Mouse (Mus musculus): Measurements from ENCODE around the gene Ehhadh. TPM values are rescaled to one million over a fixed set of nuclear protein-coding genes. Genes with fewer than 3 reads are reported as not detected.

The Ehhadh gene
- polyA plus RNA-seq, 1 experiment from 2014 or later, result 2.5 TPM

GRCm38 (mm10) chr16:21769667-21770066 lies 17.9 kb downstream of the Ehhadh start:
- Histone ChIP-seq H3K4me3 (ENCODE audit: low read length) (no peak overlapping the region), H3K36me3 (ENCODE audit: control insufficient read depth, insufficient read depth, low read length) (no peaks in the 10 kb centered on the region), H3K9ac (ENCODE audit: low read depth, low read length) (no peak overlapping the region), H3K27ac (ENCODE audit: low read depth, low read length) (no peak overlapping the region), H3K4me2 (ENCODE audit: low read length) (no peak overlapping the region), H3K9me3 (ENCODE audit: control insufficient read depth, low read length) (no peaks in the 10 kb centered on the region), H3K4me1 (ENCODE audit: control insufficient read depth, insufficient read depth, low read depth, low read length) (no peaks in the 10 kb centered on the region), H3K27me3 (replicated peaks; ENCODE audit: control insufficient read depth, insufficient read depth, low read length) (no peaks in the 10 kb centered on the region)
- no peak for ATAC-seq
- 75% methylated on average over 5 of the region's 5 CpGs for WGBS

DNA sequence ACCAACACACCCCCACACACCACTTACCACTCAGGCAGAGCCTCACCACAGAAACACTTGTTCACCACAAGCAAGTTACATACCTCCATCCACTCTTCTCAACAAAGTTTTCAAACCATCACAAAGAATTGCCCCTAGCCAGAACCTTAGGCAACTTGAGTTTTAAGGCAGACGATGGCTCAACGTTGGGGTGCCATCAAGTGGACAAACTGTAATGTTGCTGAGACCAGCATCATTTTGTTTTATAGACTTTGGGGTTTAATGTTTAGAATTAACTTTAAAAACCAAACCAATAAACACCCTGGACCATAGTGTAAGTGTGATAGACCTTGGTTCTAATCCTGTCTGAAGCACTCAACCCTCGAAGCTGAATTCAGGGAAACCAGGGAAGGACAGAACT lies 19.4 kb downstream of the Ehhadh start:
- Histone ChIP-seq H3K9ac (ENCODE audit: low read depth, low read length) (no peak overlapping the region), H3K4me1 (ENCODE audit: control insufficient read depth, insufficient read depth, low read depth, low read length) (no peaks in the 10 kb centered on the region), H3K9me3 (ENCODE audit: control insufficient read depth, low read length) (no peaks in the 10 kb centered on the region), H3K4me3 (ENCODE audit: low read length) (no peak overlapping the region), H3K36me3 (ENCODE audit: control insufficient read depth, insufficient read depth, low read length) (no peaks in the 10 kb centered on the region), H3K27me3 (replicated peaks; ENCODE audit: control insufficient read depth, insufficient read depth, low read length) (no peaks in the 10 kb centered on the region), H3K4me2 (ENCODE audit: low read length) (no peak overlapping the region), H3K27ac (ENCODE audit: low read depth, low read length) (no peak overlapping the region)
- WGBS, result 82% methylated on average over 3 of the region's 3 CpGs
- no peak for ATAC-seq

GRCm38 (mm10) chr16:21758447-21758846 lies 29.2 kb downstream of the Ehhadh start:
- Histone ChIP-seq H3K4me3 (ENCODE audit: low read length) (no peak overlapping the region), H3K36me3 (ENCODE audit: control insufficient read depth, insufficient read depth, low read length) (peaks cover 4% of the 10 kb centered on the region; the same call in 1 of the 2 replicates), H3K4me2 (ENCODE audit: low read length) (no peak overlapping the region), H3K9ac (ENCODE audit: low read depth, low read length) (no peak overlapping the region), H3K9me3 (ENCODE audit: control insufficient read depth, low read length) (0 out of 2 replicates have a peak, but pooled peaks cover 2% of the 10 kb centered on the region), H3K27me3 (replicated peaks; ENCODE audit: control insufficient read depth, insufficient read depth, low read length) (no peaks in the 10 kb centered on the region), H3K27ac (ENCODE audit: low read depth, low read length) (no peak overlapping the region), H3K4me1 (ENCODE audit: control insufficient read depth, insufficient read depth, low read depth, low read length) (no peaks in the 10 kb centered on the region)
- WGBS, result 85% methylated on average over 1 of the region's 1 CpGs
- ATAC-seq, result no peak

DNA sequence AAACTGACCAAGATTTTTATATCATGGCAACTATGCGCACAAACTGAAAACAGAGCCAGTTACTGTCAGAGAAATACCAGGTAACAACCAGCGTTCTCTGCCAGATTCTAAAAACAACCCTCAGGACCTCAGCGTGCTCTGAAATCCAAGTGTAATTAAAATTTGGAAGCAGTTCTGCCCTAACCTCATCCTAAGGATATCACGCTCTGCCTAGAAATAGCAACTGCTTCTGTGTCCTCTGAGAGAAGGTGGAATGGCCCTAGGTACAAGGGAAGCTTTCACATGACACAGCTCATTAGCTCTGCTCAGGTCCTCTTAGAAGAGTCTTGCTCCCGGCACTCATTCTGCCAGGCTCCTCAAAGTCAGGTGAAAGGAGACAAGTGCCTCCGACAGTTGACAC lies 44.2 kb downstream of the Ehhadh start:
- H3K4me1 ChIP-seq (ENCODE audit: control insufficient read depth, insufficient read depth, low read depth, low read length), result no peaks in the 10 kb centered on the region
- 88% methylated on average over 6 of the region's 6 CpGs for WGBS
- no peak overlapping the region for H3K4me3 ChIP-seq (ENCODE audit: low read length)
- no peak for ATAC-seq
- no peak overlapping the region for H3K9ac ChIP-seq (ENCODE audit: low read depth, low read length)
- H3K9me3 ChIP-seq (ENCODE audit: control insufficient read depth, low read length), result no peaks in the 10 kb centered on the region
- no peaks in the 10 kb centered on the region for H3K27me3 ChIP-seq (replicated peaks; ENCODE audit: control insufficient read depth, insufficient read depth, low read length)
- H3K36me3 ChIP-seq (ENCODE audit: control insufficient read depth, insufficient read depth, low read length), result no peaks in the 10 kb centered on the region
- no peak overlapping the region for H3K27ac ChIP-seq (ENCODE audit: low read depth, low read length)
- no peak overlapping the region for H3K4me2 ChIP-seq (ENCODE audit: low read length)

DNA sequence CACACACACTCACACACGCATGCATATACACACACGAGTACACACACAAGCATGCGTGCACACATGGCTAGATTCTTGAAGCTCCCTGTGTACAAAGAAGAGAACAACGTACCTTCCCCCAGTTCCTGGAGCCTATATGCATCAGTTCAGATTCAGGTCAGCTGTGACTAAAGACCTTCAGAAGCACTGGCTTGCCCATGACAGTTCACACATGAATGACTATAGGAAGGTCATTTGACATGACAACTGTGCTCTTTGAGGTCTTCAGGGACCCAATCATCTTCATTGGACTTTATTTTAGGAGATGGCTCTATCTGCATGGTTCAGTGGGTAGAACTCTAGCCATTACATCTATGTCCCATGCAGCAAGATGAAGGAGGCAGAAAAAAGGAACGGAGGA lies 44.7 kb downstream of the Ehhadh start:
- Histone ChIP-seq H3K4me2 (ENCODE audit: low read length) (no peak overlapping the region), H3K27me3 (replicated peaks; ENCODE audit: control insufficient read depth, insufficient read depth, low read length) (no peaks in the 10 kb centered on the region), H3K27ac (ENCODE audit: low read depth, low read length) (no peak overlapping the region), H3K4me3 (ENCODE audit: low read length) (no peak overlapping the region), H3K9ac (ENCODE audit: low read depth, low read length) (no peak overlapping the region), H3K36me3 (ENCODE audit: control insufficient read depth, insufficient read depth, low read length) (no peaks in the 10 kb centered on the region), H3K4me1 (ENCODE audit: control insufficient read depth, insufficient read depth, low read depth, low read length) (no peaks in the 10 kb centered on the region), H3K9me3 (ENCODE audit: control insufficient read depth, low read length) (no peaks in the 10 kb centered on the region)
- ATAC-seq, result no peak; the same call in 1 of the 2 replicates
- 85% methylated on average over 5 of the region's 5 CpGs for WGBS

DNA sequence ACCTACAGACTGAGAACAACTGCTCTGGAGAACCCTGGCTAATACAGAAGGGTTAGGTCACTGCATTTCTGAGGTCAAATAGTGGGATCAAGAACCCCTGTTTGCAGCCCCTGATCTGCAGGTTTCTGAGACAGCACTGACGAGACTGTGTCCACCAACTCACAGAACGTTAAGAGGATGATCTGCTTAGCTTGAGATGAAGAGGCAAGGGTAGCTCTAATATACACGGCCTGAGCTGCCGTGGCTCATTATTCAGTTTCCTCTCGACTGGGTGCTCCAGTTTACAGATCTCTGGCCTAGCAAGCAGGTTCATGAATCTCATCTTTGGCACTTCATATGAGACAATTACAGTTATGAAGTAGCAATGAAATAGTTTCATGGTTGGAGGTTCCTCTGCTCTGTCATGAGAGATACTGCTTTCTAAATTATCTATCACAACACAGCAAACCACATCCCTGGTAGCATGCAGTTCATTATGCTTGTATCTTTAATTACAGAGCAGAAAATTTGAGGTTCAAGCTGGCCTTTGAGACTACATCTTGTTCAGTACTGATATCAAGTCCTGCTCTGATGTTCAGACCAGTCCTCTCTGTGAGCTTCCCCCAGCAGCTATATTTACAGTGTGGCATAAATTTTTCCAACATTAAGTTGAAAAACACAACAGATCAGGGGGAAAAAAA lies 45.3 kb downstream of the Ehhadh start:
- no peak overlapping the region for H3K4me3 ChIP-seq (ENCODE audit: low read length)
- ATAC-seq, result no peak
- H3K27ac ChIP-seq (ENCODE audit: low read depth, low read length), result no peak overlapping the region
- no peak overlapping the region for H3K4me2 ChIP-seq (ENCODE audit: low read length)
- no peak overlapping the region for H3K9ac ChIP-seq (ENCODE audit: low read depth, low read length)
- H3K9me3 ChIP-seq (ENCODE audit: control insufficient read depth, low read length), result no peaks in the 10 kb centered on the region
- WGBS, result 81% methylated on average over 5 of the region's 5 CpGs
- H3K36me3 ChIP-seq (ENCODE audit: control insufficient read depth, insufficient read depth, low read length), result no peaks in the 10 kb centered on the region
- no peaks in the 10 kb centered on the region for H3K27me3 ChIP-seq (replicated peaks; ENCODE audit: control insufficient read depth, insufficient read depth, low read length)
- H3K4me1 ChIP-seq (ENCODE audit: control insufficient read depth, insufficient read depth, low read depth, low read length), result no peaks in the 10 kb centered on the region

GRCm38 (mm10) chr16:21741542-21741941 lies 46.1 kb downstream of the Ehhadh start:
- no peaks in the 10 kb centered on the region for H3K9me3 ChIP-seq (ENCODE audit: control insufficient read depth, low read length)
- no peaks in the 10 kb centered on the region for H3K36me3 ChIP-seq (ENCODE audit: control insufficient read depth, insufficient read depth, low read length)
- no peaks in the 10 kb centered on the region for H3K27me3 ChIP-seq (replicated peaks; ENCODE audit: control insufficient read depth, insufficient read depth, low read length)
- H3K4me2 ChIP-seq (ENCODE audit: low read length), result no peak overlapping the region
- H3K9ac ChIP-seq (ENCODE audit: low read depth, low read length), result no peak overlapping the region
- no peak overlapping the region for H3K4me3 ChIP-seq (ENCODE audit: low read length)
- H3K4me1 ChIP-seq (ENCODE audit: control insufficient read depth, insufficient read depth, low read depth, low read length), result no peaks in the 10 kb centered on the region
- ATAC-seq, result no peak
- no peak overlapping the region for H3K27ac ChIP-seq (ENCODE audit: low read depth, low read length)
- WGBS, result 80% methylated on average over 3 of the region's 3 CpGs

GRCm38 (mm10) chr16:21735638-21736037 lies 52.0 kb downstream of the Ehhadh start:
- no peak for ATAC-seq
- Histone ChIP-seq H3K27me3 (replicated peaks; ENCODE audit: control insufficient read depth, insufficient read depth, low read length) (no peaks in the 10 kb centered on the region), H3K4me3 (ENCODE audit: low read length) (no peak overlapping the region), H3K9ac (ENCODE audit: low read depth, low read length) (no peak overlapping the region), H3K36me3 (ENCODE audit: control insufficient read depth, insufficient read depth, low read length) (no peaks in the 10 kb centered on the region), H3K9me3 (ENCODE audit: control insufficient read depth, low read length) (no peaks in the 10 kb centered on the region), H3K4me1 (ENCODE audit: control insufficient read depth, insufficient read depth, low read depth, low read length) (no peaks in the 10 kb centered on the region), H3K4me2 (ENCODE audit: low read length) (no peak overlapping the region), H3K27ac (ENCODE audit: low read depth, low read length) (no peak overlapping the region)
- WGBS, result 95% methylated on average over 1 of the region's 1 CpGs

- Histone ChIP-seq H3K4me3 (ENCODE audit: low read length) (peak overlapping the region; percentile 29), H3K4me1 (ENCODE audit: control insufficient read depth, insufficient read depth, low read depth, low read length) (no peaks in the 10 kb centered on the region), H3K9me3 (ENCODE audit: control insufficient read depth, low read length) (no peaks in the 10 kb centered on the region), H3K4me2 (ENCODE audit: low read length) (peak overlapping the region; percentile 47), H3K27ac (ENCODE audit: low read depth, low read length) (no peak overlapping the region), H3K9ac (ENCODE audit: low read depth, low read length) (peak overlapping the region; percentile 35; the same call in 1 of the 2 replicates), H3K36me3 (ENCODE audit: control insufficient read depth, insufficient read depth, low read length) (no peaks in the 10 kb centered on the region), H3K27me3 (replicated peaks; ENCODE audit: control insufficient read depth, insufficient read depth, low read length) (no peaks in the 10 kb centered on the region)
- 21% methylated on average over 10 of the region's 10 CpGs for WGBS
- peak; percentile 45; the same call in 1 of the 2 replicates for ATAC-seq
These were observed 59.7 kb downstream of the Ehhadh start for GRCm38 (mm10) chr16:21727897-21728364.
